Mouse (Mus musculus) thymus, adult 2 months (tissue): ENCODE results near the gene Rab26. TPM values are rescaled to one million over a fixed set of nuclear protein-coding genes. Genes with fewer than 3 reads are reported as not detected.
A peak's percentile ranks its signal among the peaks of the same experiment; 100 is the strongest.

Experiments
- DNase-seq: peaks from one replicate; pipeline ENCODE4 v3.0.0; 2021
- H3K27ac ChIP-seq: fragments of 200-500 bp; 2 replicates; pipeline ENCODE4 v1.5.1; 2012; ENCODE audit warnings: low read length, control low read depth; ENCODE audit not compliant: control insufficient read depth, insufficient read depth
- H3K27me3 ChIP-seq: fragments of 200-500 bp; 2 replicates; pipeline ENCODE4 v1.6.1; 2012; ENCODE audit warnings: mild to moderate bottlenecking, low read length, moderate library complexity, mixed read lengths; ENCODE audit not compliant: control insufficient read depth, insufficient read depth
- H3K36me3 ChIP-seq: fragments of 200-500 bp; 2 replicates; pipeline ENCODE4 v1.6.1; 2012; ENCODE audit warnings: mild to moderate bottlenecking, low read length, moderate library complexity; ENCODE audit not compliant: control insufficient read depth, insufficient read depth
- H3K4me1 ChIP-seq: fragments of 200-500 bp; replicated peaks from 2 replicates; pipeline ENCODE4 v1.6.1; 2012; ENCODE audit warnings: low read length; ENCODE audit not compliant: control insufficient read depth, insufficient read depth
- H3K4me3 ChIP-seq: fragments of 200-500 bp; 2 replicates; pipeline ENCODE4 v1.5.1; 2012; ENCODE audit warnings: mild to moderate bottlenecking, low read length, control low read depth, moderate library complexity; ENCODE audit not compliant: control insufficient read depth, insufficient read depth
- CTCF ChIP-seq: fragments of 200-500 bp; IDR thresholded peaks from 2 replicates; pipeline ENCODE4 v1.5.1; 2012; ENCODE audit warnings: mild to moderate bottlenecking, control low read depth, low read length, moderate library complexity, borderline replicate concordance; ENCODE audit not compliant: control insufficient read depth, poor library complexity, insufficient read depth; ENCODE audit errors: extremely low read depth
- POLR2A ChIP-seq: fragments of 200-500 bp; IDR thresholded peaks from 2 replicates; pipeline ENCODE4 v1.6.1; 2012; ENCODE audit warnings: mild to moderate bottlenecking, low read length, control low read depth, moderate library complexity; ENCODE audit not compliant: control insufficient read depth, poor library complexity, insufficient read depth; ENCODE audit errors: extremely low read depth
- WGBS: fragments of 180-500 bp; shearing (Covaris S2); methylation state at CpG from one replicate; pipeline ENCODE4 v1.1.7; 2018; 5-methylcytosine and 5-hydroxymethylcytosine counted together
- polyA plus RNA-seq: library from polyadenylated mRNA; depleted of rRNA; stranded (reverse); fragments of >200 nt; gene quantifications from 2 replicates; pipeline ENCODE4 v1.2.3, GENCODE M21; 2012

Rab26 gene
- polyA plus RNA-seq, 1 experiment, result 1.6 TPM

GRCm38 (mm10) chr17:24520450-24520849 lies 13.6 kb downstream of the Rab26 start:
- no peaks in the 10 kb centered on the region; the same call in 1 of the 2 replicates for H3K4me1 ChIP-seq
- 80% methylated on average over 4 of the region's 4 CpGs for WGBS
- H3K4me3 ChIP-seq, result no peak overlapping the region
- H3K27me3 ChIP-seq, result no peaks in the 10 kb centered on the region
- H3K36me3 ChIP-seq, result peaks cover 27% of the 10 kb centered on the region
- no peak overlapping the region for H3K27ac ChIP-seq
- TF ChIP-seq POLR2A, result no peak
- TF ChIP-seq CTCF, result no peak
- no peak for DNase-seq

GRCm38 (mm10) chr17:24514270-24515257 lies 19.4 kb downstream of the Rab26 start:
- DNase-seq, result no peak
- H3K27ac ChIP-seq, result no peak overlapping the region
- no peak for TF ChIP-seq CTCF
- TF ChIP-seq POLR2A, result no peak
- no peaks in the 10 kb centered on the region for H3K27me3 ChIP-seq
- no peak overlapping the region for H3K4me3 ChIP-seq
- 97% methylated on average over 24 of the region's 24 CpGs for WGBS
- H3K36me3 ChIP-seq, result peaks cover 52% of the 10 kb centered on the region
- no peaks in the 10 kb centered on the region for H3K4me1 ChIP-seq

- DNase-seq, result peak; percentile 22
- Histone ChIP-seq H3K27ac (no peak overlapping the region), H3K4me3 (no peak overlapping the region)
Measured at GRCm38 (mm10) chr17:24513609-24514008, 20.4 kb downstream of the Rab26 start.

DNA sequence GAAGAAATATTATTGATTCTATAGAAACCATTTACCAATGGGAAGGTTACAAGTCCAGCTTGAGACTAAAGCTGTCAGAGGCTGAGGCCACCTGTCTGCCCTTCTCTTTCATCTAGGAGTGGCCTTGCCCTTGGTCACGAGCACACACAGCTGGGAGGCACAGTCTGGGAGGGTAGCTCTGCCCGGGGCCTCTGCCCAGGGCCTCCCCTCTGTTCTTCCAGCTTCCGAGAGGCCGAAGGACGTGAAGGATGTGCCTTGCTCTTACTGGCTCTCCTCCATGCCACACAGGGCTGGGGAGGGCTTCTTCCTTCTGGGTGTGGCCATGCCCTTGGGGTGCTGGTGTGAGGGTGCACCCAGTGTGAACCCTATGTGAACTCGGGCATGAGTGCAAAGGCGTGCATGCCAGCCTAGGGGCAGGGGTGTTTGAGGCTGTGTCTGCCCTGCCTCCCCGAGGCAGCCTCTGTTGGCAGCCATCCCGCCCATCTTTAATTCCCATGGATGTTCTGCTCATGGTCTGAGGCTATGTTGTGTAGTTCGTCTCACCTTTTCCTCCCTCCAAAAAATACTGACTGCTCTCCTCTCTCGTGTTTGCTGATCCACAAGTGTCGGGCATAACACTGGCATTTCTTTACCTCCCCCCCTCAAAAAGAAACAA lies 26.1 kb downstream of the Rab26 start:
- WGBS, result 94% methylated on average over 12 of the region's 12 CpGs
- Histone ChIP-seq H3K36me3 (peaks cover 22% of the 10 kb centered on the region), H3K27ac (no peak overlapping the region), H3K4me1 (no peaks in the 10 kb centered on the region), H3K4me3 (no peak overlapping the region), H3K27me3 (no peaks in the 10 kb centered on the region)
- DNase-seq, result no peak
- TF ChIP-seq CTCF (no peak), POLR2A (no peak)

More at GRCm38 (mm10) chr17:24513609-24514008, 20.4 kb downstream of the Rab26 start:
- TF ChIP-seq CTCF (0 out of 2 replicates have a peak, but pooled peaks have one; percentile 9), POLR2A (no peak)
- Histone ChIP-seq H3K4me1 (no peaks in the 10 kb centered on the region), H3K36me3 (peaks cover 54% of the 10 kb centered on the region), H3K27me3 (no peaks in the 10 kb centered on the region)
- 77% methylated on average over 5 of the region's 5 CpGs for WGBS

DNA sequence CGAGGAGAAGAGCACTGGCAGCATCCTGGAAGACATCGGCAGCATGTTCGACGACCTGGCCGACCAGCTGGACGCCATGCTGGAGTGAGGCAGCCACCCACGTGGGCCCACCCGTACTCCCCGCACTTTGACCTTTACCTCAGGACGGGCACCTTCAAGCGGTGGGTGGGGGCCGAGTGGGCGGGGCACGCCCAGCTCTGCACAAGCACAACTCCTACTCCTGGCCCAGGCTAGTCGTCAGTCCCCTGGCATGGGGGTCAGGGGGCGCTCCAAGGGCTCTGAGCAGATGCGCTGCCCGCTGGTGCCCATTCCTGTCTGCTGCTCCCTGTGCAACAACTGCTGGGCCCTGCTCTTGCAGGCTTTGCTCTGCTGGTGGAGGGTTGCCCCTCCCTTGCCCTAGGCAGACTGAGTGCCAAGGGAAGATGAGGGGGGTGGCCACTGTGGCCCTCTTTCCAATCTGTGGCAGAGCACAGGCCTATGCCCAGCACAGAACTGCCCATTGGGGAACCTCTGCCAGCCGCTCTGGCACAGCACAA lies 26.8 kb downstream of the Rab26 start:
- DNase-seq, result no peak
- TF ChIP-seq POLR2A (no peak), CTCF (no peak)
- Histone ChIP-seq H3K27ac (no peak overlapping the region), H3K4me1 (no peaks in the 10 kb centered on the region), H3K4me3 (no peak overlapping the region), H3K27me3 (no peaks in the 10 kb centered on the region), H3K36me3 (peaks cover 22% of the 10 kb centered on the region)
- 85% methylated on average over 19 of the region's 19 CpGs for WGBS
